In genomic region chr1:188980050-188980449, GRCm38 (mm10) we compare ENCODE assay signal across 9 mouse cellular contexts. TPM values are rescaled to one million over a fixed set of nuclear protein-coding genes. Genes with fewer than 3 reads are reported as not detected.
DNase-seq lines count a peak whose midpoint lies in the region; ATAC-seq lines count a peak whose summit lies in the region.
"Had no signal": no experiment of that assay in that cellular context is flagged by ENCODE, and none has a peak within 500 bp of the region (broad histone marks: within the 10 kb centered on the region; RNA-seq: fewer than 3 reads in every experiment).

No protein-coding gene starts in this region.

- DNase-seq in urinary bladder, postnatal 25 days (ENCODE audit: low spot score), result peak; percentile 47
- no peak for DNase-seq in urinary bladder, postnatal 10 days (ENCODE audit: low spot score)
- DNase-seq in adrenal gland, postnatal 36 days, result peak; percentile 59 to 71
- DNase-seq in embryonic facial prominence, embryonic 10.5 days (ENCODE audit: low spot score), result peak; percentile 69
- peak; percentile 21 for DNase-seq in left cerebral cortex, adult 11 months (ENCODE audit: low spot score)
- peak; percentile 68 for DNase-seq in testis, postnatal 10 days (ENCODE audit: low spot score)

- H3K27ac ChIP-seq in embryonic facial prominence, embryonic 10.5 days (replicated peaks), result no peak overlapping the region
- H3K27ac ChIP-seq: heart, embryonic 13.5 days had no signal

- H3K4me3 ChIP-seq in embryonic facial prominence, embryonic 10.5 days, result no peak overlapping the region
- H3K4me3 ChIP-seq: heart, embryonic 13.5 days had no signal

- ATAC-seq in hematopoietic stem cell, adult 5-6 weeks (replicated peaks in 1 of 2; ENCODE audit: insufficient read depth in 1 of 2, low FRiP score in 2 of 2, low TSS enrichment in 1 of 2, low read depth in 1 of 2, poor library complexity in 2 of 2, severe bottlenecking in 2 of 2), result peak; percentile 79 to 83
- peak; percentile 90 for ATAC-seq in megakaryocyte, adult 5-6 weeks (ENCODE audit: poor library complexity, severe bottlenecking)

- H3K36me3 ChIP-seq in embryonic facial prominence, embryonic 10.5 days (replicated peaks), result peaks cover 91% of the 10 kb centered on the region

- no peaks in the 10 kb centered on the region for H3K4me1 ChIP-seq in embryonic facial prominence, embryonic 10.5 days
- H3K4me1 ChIP-seq: heart, embryonic 13.5 days had no signal

- H3K27me3 ChIP-seq in embryonic facial prominence, embryonic 10.5 days (replicated peaks; ENCODE audit: low read depth, poor library complexity, severe bottlenecking), result no peaks in the 10 kb centered on the region
- H3K27me3 ChIP-seq: heart, embryonic 13.5 days had no signal

- 30% methylated on average over 3 of the region's 3 CpGs for WGBS in embryonic facial prominence, embryonic 10.5 days

- H3K9me3 ChIP-seq in embryonic facial prominence, embryonic 10.5 days, result no peaks in the 10 kb centered on the region
- H3K9me3 ChIP-seq: heart, embryonic 13.5 days had no signal

RNA-seq across cellular contexts. Expression of gene Kctd3, which starts 27.6 kb away (rescaled TPM):
- total RNA-seq in adrenal gland, postnatal 36 days (2021), result 10 to 100 TPM; 30.9 to 33.7 TPM
- polyA plus RNA-seq in embryonic facial prominence, embryonic 10.5 days (2016; fragmentation: Nextera tagmentation; extraction: Ambion mirVana), result 28.1 and 31.0 TPM in 2 replicates
- total RNA-seq in hematopoietic stem cell, adult 5-6 weeks (2017), result 15.6 and 23.1 TPM in 2 replicates
- 6.2 and 7.5 TPM in 2 replicates for total RNA-seq in megakaryocyte, adult 5-6 weeks (2015)
- total RNA-seq in megakaryocyte, adult 5-6 weeks (2017), result 8.3 and 17.5 TPM in 2 replicates
